Mouse (Mus musculus) embryonic fibroblast, embryonic 13.5 days (primary cell): ENCODE results near the gene 1810037I17Rik.

Source experiments
- CTCF ChIP-seq: IDR thresholded peaks from 2 replicates; pipeline ENCODE4 v1.5.1; 2011; ENCODE audit warnings: mild to moderate bottlenecking, control low read depth, low read length, moderate library complexity, borderline replicate concordance; ENCODE audit not compliant: insufficient read depth
- POLR2A ChIP-seq: IDR thresholded peaks from 2 replicates; pipeline ENCODE4 v1.6.1; 2011; ENCODE audit warnings: low read depth, mild to moderate bottlenecking, control low read depth, low read length, moderate library complexity

DNA sequence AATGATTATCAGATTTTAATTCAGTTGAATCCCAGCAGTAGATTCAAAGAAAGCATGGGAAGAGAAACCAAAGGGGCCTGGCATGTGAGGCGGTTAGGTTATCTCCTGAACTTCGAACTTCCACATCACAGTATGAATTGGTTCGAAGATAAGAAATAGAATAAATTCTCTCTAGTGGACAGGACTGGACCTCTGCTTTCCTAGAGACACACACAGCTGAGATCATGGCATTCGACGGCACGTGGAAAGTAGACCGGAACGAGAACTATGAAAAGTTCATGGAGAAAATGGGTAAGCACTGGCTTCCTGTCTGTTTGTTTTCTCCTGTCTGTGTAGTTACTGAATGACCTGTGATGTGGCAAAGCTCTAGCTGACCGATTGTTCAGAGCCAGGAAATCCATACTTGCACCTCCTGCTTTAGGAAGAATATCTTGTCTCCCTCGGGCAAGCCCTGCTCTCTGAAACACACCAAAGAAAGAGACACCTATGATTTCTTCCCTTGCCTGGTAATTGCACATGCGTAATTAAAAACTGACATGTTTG is 28.7 kb upstream of the 1810037I17Rik start:
- TF ChIP-seq CTCF: no peak
- no peak for TF ChIP-seq POLR2A
